Mouse (Mus musculus) lung, adult 2 months (tissue): ENCODE results near the gene Adgrf1. TPM values are rescaled to one million over a fixed set of nuclear protein-coding genes. Genes with fewer than 3 reads are reported as not detected.
A peak's percentile ranks its signal among the peaks of the same experiment; 100 is the strongest.
"Not testable (repeated sequence)": the region's sequence is repeated elsewhere in the genome, so short reads cannot be mapped to it uniquely, and the experiment has no call there.

Experiments used
- DNase-seq: peaks from one replicate; pipeline ENCODE4 v3.0.0; 2022
- H3K4me1 ChIP-seq: fragments of 200-500 bp; 2 replicates; pipeline ENCODE4 v1.6.1; 2011; ENCODE audit warnings: low read length; ENCODE audit not compliant: control insufficient read depth, insufficient read depth
- H3K4me3 ChIP-seq: fragments of 200-500 bp; replicated peaks from 2 replicates; pipeline ENCODE3; 2011; ENCODE audit warnings: low read depth, mild to moderate bottlenecking, control low read depth, low read length; ENCODE audit errors: extremely low read depth
- CTCF ChIP-seq: fragments of 200-500 bp; IDR thresholded peaks from 2 replicates; pipeline ENCODE4 v1.5.1; 2011; ENCODE audit warnings: mild to moderate bottlenecking, low read length, control low read depth; ENCODE audit not compliant: insufficient read depth
- POLR2A ChIP-seq: fragments of 200-500 bp; IDR thresholded peaks from 2 replicates; pipeline ENCODE4 v1.6.1; 2011; ENCODE audit warnings: low read depth, mild to moderate bottlenecking, control low read depth, low read length, borderline replicate concordance; ENCODE audit errors: extremely low read depth
- WGBS: fragments of 180-500 bp; shearing (Covaris S2); methylation state at CpG from one replicate; pipeline ENCODE4 v1.1.7; 2018; 5-methylcytosine and 5-hydroxymethylcytosine counted together
- polyA plus RNA-seq: library from polyadenylated mRNA; depleted of rRNA; stranded (reverse); fragments of >200 nt; gene quantifications from 2 replicates; pipeline ENCODE4 v1.2.3, GENCODE M21; 2012

Adgrf1 gene
- polyA plus RNA-seq, 1 experiment, result not detected

- TF ChIP-seq POLR2A (no peak), CTCF (peak; percentile 52)
- peak overlapping the region; percentile 21 for H3K4me3 ChIP-seq
- DNase-seq, result peak; percentile 51
- peaks cover 14% of the 10 kb centered on the region for H3K4me1 ChIP-seq
- 12% methylated on average over 29 of the region's 29 CpGs for WGBS
These were observed 56.9 kb downstream of the Adgrf1 start for GRCm38 (mm10) chr17:43326726-43327700.

GRCm38 (mm10) chr17:43327810-43328209 lies 57.7 kb downstream of the Adgrf1 start:
- no peak for DNase-seq
- peaks cover 14% of the 10 kb centered on the region for H3K4me1 ChIP-seq
- no peak for TF ChIP-seq CTCF
- no peak for TF ChIP-seq POLR2A
- WGBS, result 60% methylated on average over 6 of the region's 6 CpGs
- H3K4me3 ChIP-seq, result no peak overlapping the region

- TF ChIP-seq CTCF, result no peak
- no peak for TF ChIP-seq POLR2A
- DNase-seq, result no peak
- WGBS, result 68% methylated on average over 4 of the region's 4 CpGs
- peaks cover 20% of the 10 kb centered on the region for H3K4me1 ChIP-seq
- no peak overlapping the region for H3K4me3 ChIP-seq
These were observed 59.1 kb downstream of the Adgrf1 start for GRCm38 (mm10) chr17:43329216-43329615.

GRCm38 (mm10) chr17:43329761-43330183 lies 59.6 kb downstream of the Adgrf1 start:
- H3K4me1 ChIP-seq, result peaks cover 20% of the 10 kb centered on the region
- WGBS, result 38% methylated on average over 7 of the region's 7 CpGs
- no peak overlapping the region for H3K4me3 ChIP-seq
- DNase-seq, result no peak
- TF ChIP-seq CTCF, result no peak
- no peak for TF ChIP-seq POLR2A

- whole genome bisulfite sequencing, result 18% methylated on average over 5 of the region's 5 CpGs
- no peak for DNase-seq
- no peak overlapping the region for H3K4me3 ChIP-seq
- TF ChIP-seq CTCF (no peak), POLR2A (no peak)
- peaks cover 22% of the 10 kb centered on the region for H3K4me1 ChIP-seq
These were observed 62.6 kb downstream of the Adgrf1 start for GRCm38 (mm10) chr17:43332686-43333085.

GRCm38 (mm10) chr17:43334074-43334473 lies 63.9 kb downstream of the Adgrf1 start:
- WGBS, result 43% methylated on average over 9 of the region's 9 CpGs
- DNase-seq, result no peak
- H3K4me1 ChIP-seq, result peaks cover 28% of the 10 kb centered on the region
- TF ChIP-seq POLR2A (no peak), CTCF (no peak)
- H3K4me3 ChIP-seq, result no peak overlapping the region

GRCm38 (mm10) chr17:43337643-43338042 lies 67.5 kb downstream of the Adgrf1 start:
- Histone ChIP-seq H3K4me1 (peaks cover 16% of the 10 kb centered on the region), H3K4me3 (no peak overlapping the region)
- DNase-seq, result no peak
- TF ChIP-seq CTCF (no peak), POLR2A (no peak)
- 56% methylated on average over 2 of the region's 2 CpGs for WGBS

GRCm38 (mm10) chr17:43338279-43338678 lies 68.2 kb downstream of the Adgrf1 start:
- TF ChIP-seq CTCF, result no peak
- no peak for TF ChIP-seq POLR2A
- DNase-seq, result no peak
- Histone ChIP-seq H3K4me3 (no peak overlapping the region), H3K4me1 (peaks cover 16% of the 10 kb centered on the region)
- WGBS, result 77% methylated on average over 3 of the region's 3 CpGs

GRCm38 (mm10) chr17:43346499-43346898 lies 76.4 kb downstream of the Adgrf1 start:
- DNase-seq, H3K4me1 ChIP-seq, H3K4me3 ChIP-seq: not testable (repeated sequence)
- 81% methylated on average over 2 of the region's 2 CpGs for WGBS

- H3K4me1 ChIP-seq, result peaks cover 4% of the 10 kb centered on the region; the same call in 1 of the 2 replicates
- no peak overlapping the region for H3K4me3 ChIP-seq
- TF ChIP-seq POLR2A, result no peak
- TF ChIP-seq CTCF, result no peak
- 13% methylated on average over 9 of the region's 9 CpGs for WGBS
- no peak for DNase-seq
These were observed 87.9 kb downstream of the Adgrf1 start for GRCm38 (mm10) chr17:43357902-43358539.
